Mouse (Mus musculus) heart, postnatal 0 days (tissue): ENCODE results near the gene Phkg1.

ENCODE experiments used
- CTCF ChIP-seq: IDR thresholded peaks from 2 replicates; pipeline ENCODE4 v1.5.1; 2016; ENCODE audit warnings: antibody characterized with exemption, control low read depth, low read depth
- EP300 ChIP-seq: IDR thresholded peaks from 2 replicates; pipeline ENCODE4 v1.6.1; 2016; ENCODE audit warnings: antibody characterized with exemption, low read depth

DNA sequence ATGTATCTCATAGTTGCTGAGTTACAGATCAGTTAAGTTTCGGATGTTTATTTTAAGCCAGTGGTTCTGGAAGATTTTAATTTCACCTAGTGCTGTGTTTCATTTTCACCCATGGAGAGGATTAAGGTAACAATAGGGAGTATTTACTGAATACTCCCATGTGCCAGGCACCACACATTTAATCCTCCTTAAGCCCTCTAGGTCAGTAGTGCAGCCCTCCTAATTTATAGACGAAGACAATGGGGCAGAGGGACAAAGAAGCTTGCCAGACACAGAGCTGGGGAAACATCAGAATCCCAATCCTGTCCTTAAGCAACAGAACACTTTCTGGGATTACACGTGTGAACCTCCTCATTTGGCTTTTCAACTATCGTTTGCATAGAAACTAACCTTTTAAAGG lies 38.6 kb upstream of the Phkg1 start:
- TF ChIP-seq CTCF (no peak), EP300 (no peak)
